Comparison of ENCODE assay signal across 7 mouse cellular contexts in the genomic region with DNA sequence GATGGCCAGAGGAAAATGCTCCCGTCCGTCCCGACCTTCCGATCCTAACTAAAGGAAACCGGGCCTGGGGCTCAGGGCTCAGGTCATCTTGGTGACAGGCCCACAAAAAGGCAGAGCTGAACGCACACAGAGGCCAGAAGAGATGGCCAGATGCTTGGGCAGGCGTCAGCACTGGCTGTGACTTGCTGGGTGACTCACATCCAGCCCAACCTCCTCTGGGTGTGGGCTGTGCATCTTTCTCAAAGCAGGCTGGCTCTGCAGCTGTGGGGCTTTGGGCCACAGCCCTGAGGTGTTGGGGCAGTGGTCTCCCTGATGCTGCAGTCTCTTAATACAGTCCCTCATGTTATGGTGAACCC. TPM values are rescaled to one million over a fixed set of nuclear protein-coding genes. Genes with fewer than 3 reads are reported as not detected.
DNase-seq lines count a peak whose midpoint lies in the region; ATAC-seq and TF ChIP-seq lines count a peak whose summit lies in the region.

No protein-coding gene starts in this region.

- H3K27ac ChIP-seq in left cerebral cortex, adult 2 months: peak overlapping the region; percentile 98
- peak overlapping the region; percentile 93 for H3K27ac ChIP-seq in embryonic facial prominence, embryonic 10.5 days (replicated peaks)
- peak overlapping the region; percentile 94 for H3K27ac ChIP-seq in forebrain, postnatal 0 days (ENCODE audit: low read depth, low read length)
- peak overlapping the region; percentile 70 for H3K27ac ChIP-seq in liver, embryonic 13.5 days

- peak; percentile 65 for ATAC-seq in forebrain, postnatal 0 days
- ATAC-seq in liver, embryonic 13.5 days (ENCODE audit: low read depth): peak; percentile 35

- peak in 1 of 2 experiments; percentile 69 for DNase-seq in left cerebral cortex, adult 2 months (ENCODE audit: extremely low spot score in 1 of 2, low spot score in 2 of 2)
- DNase-seq in left cerebral cortex, postnatal 4 days: no peak
- no peak for DNase-seq in embryonic facial prominence, embryonic 10.5 days (ENCODE audit: low spot score)
- DNase-seq in forebrain, postnatal 0 days: no peak
- DNase-seq in liver, embryonic 13.5 days: no peak
- peak; percentile 92 for DNase-seq in skeletal muscle tissue, adult 2 months (ENCODE audit: low read depth, low spot score)
- no peak for DNase-seq in embryo, embryonic 11 days

- no peaks in the 10 kb centered on the region for H3K27me3 ChIP-seq in embryonic facial prominence, embryonic 10.5 days (replicated peaks; ENCODE audit: low read depth, poor library complexity, severe bottlenecking)
- no peaks in the 10 kb centered on the region for H3K27me3 ChIP-seq in forebrain, postnatal 0 days (ENCODE audit: insufficient read depth, low read length)
- H3K27me3 ChIP-seq in liver, embryonic 13.5 days: no peaks in the 10 kb centered on the region

- TF ChIP-seq CTCF in left cerebral cortex, adult 2 months (IDR thresholded peaks at IDR 0.05): no peak
- TF ChIP-seq CTCF in forebrain, postnatal 0 days (IDR thresholded peaks at IDR 0.05; ENCODE audit: low read depth): no peak

- intact Hi-C loops in left cerebral cortex, adult 2 months (cut with DNase I): loop anchor here (2.0 kb wide), 2 partner anchors 29 to 35 kb away; no protein-coding TSS in a partner anchor
- intact Hi-C loops in left cerebral cortex, postnatal 4 days (cut with DNase I): no loop called here

- H3K4me3 ChIP-seq in left cerebral cortex, adult 2 months: peak overlapping the region; percentile 54
- peak overlapping the region; percentile 49 for H3K4me3 ChIP-seq in embryonic facial prominence, embryonic 10.5 days
- no peak overlapping the region for H3K4me3 ChIP-seq in forebrain, postnatal 0 days (ENCODE audit: low read depth, low read length)
- no peak overlapping the region for H3K4me3 ChIP-seq in liver, embryonic 13.5 days (replicated peaks)

- H3K4me2 ChIP-seq in forebrain, postnatal 0 days (ENCODE audit: low read depth): peak overlapping the region; percentile 48
- H3K4me2 ChIP-seq in liver, embryonic 13.5 days: no peak overlapping the region

- peaks cover 81% of the 10 kb centered on the region for H3K4me1 ChIP-seq in embryonic facial prominence, embryonic 10.5 days
- peaks cover 44% of the 10 kb centered on the region for H3K4me1 ChIP-seq in forebrain, postnatal 0 days (ENCODE audit: insufficient read depth)
- H3K4me1 ChIP-seq in liver, embryonic 13.5 days (replicated peaks): peaks cover 77% of the 10 kb centered on the region

- WGBS in embryonic facial prominence, embryonic 10.5 days: 7% methylated on average over 7 of the region's 7 CpGs
- 4% methylated on average over 7 of the region's 7 CpGs for WGBS in forebrain, postnatal 0 days
- WGBS in liver, embryonic 13.5 days (ENCODE audit: insufficient replicate concordance): 36% methylated on average over 7 of the region's 7 CpGs

- H3K36me3 ChIP-seq in embryonic facial prominence, embryonic 10.5 days (replicated peaks): peaks cover 10% of the 10 kb centered on the region
- H3K36me3 ChIP-seq in forebrain, postnatal 0 days (ENCODE audit: insufficient read depth): no peaks in the 10 kb centered on the region
- no peaks in the 10 kb centered on the region for H3K36me3 ChIP-seq in liver, embryonic 13.5 days

- H3K9ac ChIP-seq in forebrain, postnatal 0 days: peak overlapping the region; percentile 51
- no peak overlapping the region for H3K9ac ChIP-seq in liver, embryonic 13.5 days

- H3K9me3 ChIP-seq in embryonic facial prominence, embryonic 10.5 days: no peaks in the 10 kb centered on the region
- no peaks in the 10 kb centered on the region for H3K9me3 ChIP-seq in forebrain, postnatal 0 days (ENCODE audit: low read length)
- no peaks in the 10 kb centered on the region for H3K9me3 ChIP-seq in liver, embryonic 13.5 days (replicated peaks)

RNA-seq across cellular contexts. Expression of a gene that starts 37.5 kb away (rescaled TPM):
- 100 to 1,000 TPM; 228 to 270 TPM for total RNA-seq in left cerebral cortex, adult 2 months (2021)
- total RNA-seq in left cerebral cortex, postnatal 4 days (2021): 100 to 1,000 TPM; 110 to 115 TPM
- polyA plus RNA-seq in embryonic facial prominence, embryonic 10.5 days (2016; fragmentation: Nextera tagmentation; extraction: Ambion mirVana): 19.2 and 19.8 TPM in 2 replicates
- 12.7 and 13.4 TPM in 2 replicates for total RNA-seq in forebrain, postnatal 0 days (2014; rRNA removed)
- polyA plus RNA-seq in forebrain, postnatal 0 days (2015; fragmentation: Nextera tagmentation; extraction: Ambion mirVana): 11.6 and 16.8 TPM in 2 replicates
- 3.9 and 4.5 TPM in 2 replicates for polyA plus RNA-seq in liver, embryonic 13.5 days (2015; fragmentation: Nextera tagmentation; extraction: Ambion mirVana)

Comparison
In these comparisons a context has a peak if more than half of its experiments do, and no peak if none do; other contexts are left out.
1. H3K4me3 ChIP-seq: peak in left cerebral cortex, adult 2 months (single experiment) and embryonic facial prominence, embryonic 10.5 days (single experiment); none in forebrain, postnatal 0 days (single experiment) and liver, embryonic 13.5 days (single experiment).
2. Peak in every context shown above with its lines, with median percentiles within 50 percentile points of each other: H3K27ac ChIP-seq.